Mouse (Mus musculus): ENCODE data around the gene Ifnl2. TPM values are rescaled to one million over a fixed set of nuclear protein-coding genes. Genes with fewer than 3 reads are reported as not detected.
A peak's percentile ranks its signal among the peaks of the same experiment; 100 is the strongest.

Ifnl2 gene
- polyA plus RNA-seq, 1 experiment from 2014 or later, result not detected

GRCm38 (mm10) chr7:28547628-28548027 lies 37.4 kb upstream of the Ifnl2 start:
- no peak for TF ChIP-seq CTCF (IDR thresholded peaks at IDR 0.05; ENCODE audit: low read depth)
- H3K27ac ChIP-seq, result no peak overlapping the region
- no peak for DNase-seq (ENCODE audit: low spot score)
- H3K9me3 ChIP-seq (replicated peaks; ENCODE audit: low read length), result no peaks in the 10 kb centered on the region
- H3K4me1 ChIP-seq (replicated peaks; ENCODE audit: insufficient read depth, low read length), result peaks cover 6% of the 10 kb centered on the region; the same call in 1 of the 2 replicates
- 71% methylated on average over 7 of the region's 7 CpGs for WGBS
- H3K36me3 ChIP-seq (ENCODE audit: insufficient read depth, low read length), result no peaks in the 10 kb centered on the region
- ATAC-seq (replicated peaks; ENCODE audit: low FRiP score, low read depth), result no peak
- no peak overlapping the region for H3K4me3 ChIP-seq (replicated peaks; ENCODE audit: low read depth, low read length)
- peak overlapping the region; percentile 47; the same call in 1 of the 2 replicates for H3K4me2 ChIP-seq (ENCODE audit: low read length)
- no peak overlapping the region for H3K9ac ChIP-seq (ENCODE audit: low read depth, low read length)
- H3K27me3 ChIP-seq (ENCODE audit: insufficient read depth, low read length), result peaks cover 17% of the 10 kb centered on the region

GRCm38 (mm10) chr7:28547154-28547553 lies 36.9 kb upstream of the Ifnl2 start, which contains the start of gene Nccrp1:
TSS of gene Nccrp1 (minus strand) at chr7:28547254.
- Histone ChIP-seq H3K36me3 (ENCODE audit: insufficient read depth, low read length) (no peaks in the 10 kb centered on the region), H3K27me3 (ENCODE audit: insufficient read depth, low read length) (peaks cover 17% of the 10 kb centered on the region), H3K27ac (no peak within 1 kb of the TSS), H3K4me3 (replicated peaks; ENCODE audit: low read depth, low read length) (peak within 1 kb of the TSS; percentile 11), H3K9ac (ENCODE audit: low read depth, low read length) (peak within 1 kb of the TSS; percentile 32; the same call in 1 of the 2 replicates), H3K9me3 (replicated peaks; ENCODE audit: low read length) (no peaks in the 10 kb centered on the region), H3K4me2 (ENCODE audit: low read length) (peak within 1 kb of the TSS; percentile 47), H3K4me1 (replicated peaks; ENCODE audit: insufficient read depth, low read length) (peaks cover 6% of the 10 kb centered on the region; the same call in 1 of the 2 replicates)
- WGBS, result 11% methylated on average over 5 of the region's 5 CpGs
- ATAC-seq (replicated peaks; ENCODE audit: low FRiP score, low read depth), result no peak
- TF ChIP-seq CTCF (IDR thresholded peaks at IDR 0.05; ENCODE audit: low read depth), result no peak
- DNase-seq (ENCODE audit: low spot score), result no peak

- H3K27me3 ChIP-seq (ENCODE audit: insufficient read depth, low read length), result peaks cover 17% of the 10 kb centered on the region
- H3K27ac ChIP-seq, result no peak overlapping the region
- DNase-seq (ENCODE audit: low spot score) (no peak), ATAC-seq (replicated peaks; ENCODE audit: low FRiP score, low read depth) (no peak)
- no peaks in the 10 kb centered on the region for H3K9me3 ChIP-seq (replicated peaks; ENCODE audit: low read length)
- no peak for TF ChIP-seq CTCF (IDR thresholded peaks at IDR 0.05; ENCODE audit: low read depth)
- H3K4me3 ChIP-seq (replicated peaks; ENCODE audit: low read depth, low read length), result peak overlapping the region; percentile 11
- H3K4me1 ChIP-seq (replicated peaks; ENCODE audit: insufficient read depth, low read length), result peaks cover 6% of the 10 kb centered on the region; the same call in 1 of the 2 replicates
- WGBS, result 0% methylated on average over 22 of the region's 22 CpGs
- H3K36me3 ChIP-seq (ENCODE audit: insufficient read depth, low read length), result no peaks in the 10 kb centered on the region
- peak overlapping the region; percentile 32; the same call in 1 of the 2 replicates for H3K9ac ChIP-seq (ENCODE audit: low read depth, low read length)
- peak overlapping the region; percentile 47 for H3K4me2 ChIP-seq (ENCODE audit: low read length)
These were observed 36.4 kb upstream of the Ifnl2 start for GRCm38 (mm10) chr7:28546649-28547048.

GRCm38 (mm10) chr7:28545891-28546210 lies 35.6 kb upstream of the Ifnl2 start:
- H3K4me1 ChIP-seq (replicated peaks; ENCODE audit: insufficient read depth, low read length), result peaks cover 6% of the 10 kb centered on the region; the same call in 1 of the 2 replicates
- H3K9me3 ChIP-seq (replicated peaks; ENCODE audit: low read length), result no peaks in the 10 kb centered on the region
- H3K4me3 ChIP-seq (replicated peaks; ENCODE audit: low read depth, low read length), result no peak overlapping the region
- H3K27me3 ChIP-seq (ENCODE audit: insufficient read depth, low read length), result peaks cover 17% of the 10 kb centered on the region
- H3K36me3 ChIP-seq (ENCODE audit: insufficient read depth, low read length), result no peaks in the 10 kb centered on the region
- ATAC-seq (replicated peaks; ENCODE audit: low FRiP score, low read depth) (no peak), DNase-seq (ENCODE audit: low spot score) (no peak)
- H3K27ac ChIP-seq, result no peak overlapping the region
- 61% methylated on average over 7 of the region's 7 CpGs for WGBS
- TF ChIP-seq CTCF (IDR thresholded peaks at IDR 0.05; ENCODE audit: low read depth), result no peak
- no peak overlapping the region for H3K4me2 ChIP-seq (ENCODE audit: low read length)
- no peak overlapping the region for H3K9ac ChIP-seq (ENCODE audit: low read depth, low read length)

- Histone ChIP-seq H3K9ac (ENCODE audit: low read depth, low read length) (no peak overlapping the region), H3K36me3 (ENCODE audit: insufficient read depth, low read length) (no peaks in the 10 kb centered on the region), H3K4me2 (ENCODE audit: low read length) (no peak overlapping the region), H3K9me3 (replicated peaks; ENCODE audit: low read length) (no peaks in the 10 kb centered on the region), H3K27me3 (ENCODE audit: insufficient read depth, low read length) (peaks cover 17% of the 10 kb centered on the region), H3K27ac (no peak overlapping the region), H3K4me3 (replicated peaks; ENCODE audit: low read depth, low read length) (no peak overlapping the region), H3K4me1 (replicated peaks; ENCODE audit: insufficient read depth, low read length) (peaks cover 6% of the 10 kb centered on the region; the same call in 1 of the 2 replicates)
- ATAC-seq (replicated peaks; ENCODE audit: low FRiP score, low read depth) (peak; percentile 56; the same call in 1 of the 2 replicates), DNase-seq (ENCODE audit: low spot score) (peak; percentile 39)
- WGBS, result 35% methylated on average over 14 of the region's 14 CpGs
- no peak for TF ChIP-seq CTCF (IDR thresholded peaks at IDR 0.05; ENCODE audit: low read depth)
These were observed 35.0 kb upstream of the Ifnl2 start for GRCm38 (mm10) chr7:28545048-28545890.

GRCm38 (mm10) chr7:28544051-28544601 lies 33.9 kb upstream of the Ifnl2 start:
- H3K4me2 ChIP-seq (ENCODE audit: low read length), result peak overlapping the region; percentile 45
- no peak for TF ChIP-seq CTCF (IDR thresholded peaks at IDR 0.05; ENCODE audit: low read depth)
- H3K4me1 ChIP-seq (replicated peaks; ENCODE audit: insufficient read depth, low read length), result peaks cover 6% of the 10 kb centered on the region; the same call in 1 of the 2 replicates
- ATAC-seq (replicated peaks; ENCODE audit: low FRiP score, low read depth) (peak; percentile 53; the same call in 1 of the 2 replicates), DNase-seq (ENCODE audit: low spot score) (no peak)
- 0 out of 2 replicates have a peak overlapping the region, but pooled peaks have one; percentile 13 for H3K9ac ChIP-seq (ENCODE audit: low read depth, low read length)
- H3K4me3 ChIP-seq (replicated peaks; ENCODE audit: low read depth, low read length), result 0 out of 2 replicates have a peak overlapping the region, but pooled peaks have one; percentile 16
- H3K27me3 ChIP-seq (ENCODE audit: insufficient read depth, low read length), result peaks cover 17% of the 10 kb centered on the region
- H3K36me3 ChIP-seq (ENCODE audit: insufficient read depth, low read length), result no peaks in the 10 kb centered on the region
- 4% methylated on average over 22 of the region's 27 CpGs for WGBS
- no peaks in the 10 kb centered on the region for H3K9me3 ChIP-seq (replicated peaks; ENCODE audit: low read length)
- no peak overlapping the region for H3K27ac ChIP-seq
